Mouse (Mus musculus) ES-E14 (cell line): ENCODE measurements around the gene Klf12. TPM values are rescaled to one million over a fixed set of nuclear protein-coding genes. Genes with fewer than 3 reads are reported as not detected.

Experiments
- DNase-seq: peaks from one replicate; pipeline ENCODE4 v3.0.0-alpha.2; 2013; ENCODE audit warnings: low read depth, low spot score
- H3K27ac ChIP-seq: 2 replicates; pipeline ENCODE4 v1.5.1; 2012; ENCODE audit warnings: low read depth, mild to moderate bottlenecking, low read length, moderate library complexity, mixed read lengths; ENCODE audit not compliant: poor library complexity, insufficient read depth, severe bottlenecking
- H3K36me3 ChIP-seq: 2 replicates; pipeline ENCODE4 v1.6.1; 2012; ENCODE audit warnings: mild to moderate bottlenecking, low read length, moderate library complexity, mixed read lengths; ENCODE audit not compliant: control insufficient read depth, poor library complexity, insufficient read depth, severe bottlenecking
- H3K4me1 ChIP-seq, 2 experiments: fragments of 150-350 bp in 1 of 2; sonication (generic) in 1 of 2; 2 replicates each; pipeline ENCODE4 v1.6.1; 2012; ENCODE audit warnings: low read length in 2 of 2, mild to moderate bottlenecking in 1 of 2, mixed read lengths in 1 of 2; ENCODE audit not compliant: control insufficient read depth in 2 of 2, insufficient read depth in 2 of 2, poor library complexity in 1 of 2
- H3K4me3 ChIP-seq, 2 experiments: fragments of 150-350 bp in 1 of 2; sonication (generic) in 1 of 2; 2 replicates each; pipeline ENCODE4 v1.5.1; 2012; ENCODE audit warnings: low read length in 2 of 2, low read depth in 1 of 2, mild to moderate bottlenecking in 1 of 2, mixed read lengths in 1 of 2; ENCODE audit not compliant: insufficient read depth in 1 of 2, poor library complexity in 1 of 2, severe bottlenecking in 1 of 2
- H3K9ac ChIP-seq: 2 replicates; pipeline ENCODE4 v1.6.1; 2012; ENCODE audit warnings: low read depth, mild to moderate bottlenecking, low read length, mixed read lengths; ENCODE audit not compliant: poor library complexity, insufficient read depth, severe bottlenecking
- H3K9me3 ChIP-seq: fragments of 150-350 bp; sonication (generic); 2 replicates; pipeline ENCODE4 v1.6.1; 2012; ENCODE audit warnings: low read depth, mild to moderate bottlenecking, low read length; ENCODE audit not compliant: control insufficient read depth, insufficient read depth
- CHD2 ChIP-seq: IDR thresholded peaks from 2 replicates; pipeline ENCODE4 v1.6.1; 2014; ENCODE audit warnings: mild to moderate bottlenecking, low read depth, low read length, inconsistent platforms
- HCFC1 ChIP-seq: IDR thresholded peaks from 2 replicates; pipeline ENCODE4 v1.6.1; 2012; ENCODE audit warnings: low read length, inconsistent platforms, borderline replicate concordance; ENCODE audit not compliant: insufficient read depth
- MAFK ChIP-seq: IDR thresholded peaks from 2 replicates; pipeline ENCODE4 v1.6.1; 2014; ENCODE audit warnings: mild to moderate bottlenecking, low read depth, low read length, inconsistent platforms; ENCODE audit not compliant: insufficient read depth
- ZC3H11A ChIP-seq: IDR thresholded peaks from 2 replicates; pipeline ENCODE4 v1.6.1; 2012; ENCODE audit warnings: low read depth, mild to moderate bottlenecking, inconsistent platforms, low read length, borderline replicate concordance
- ZNF384 ChIP-seq: IDR thresholded peaks from 2 replicates; pipeline ENCODE4 v1.6.1; 2012; ENCODE audit warnings: low read depth, low read length, inconsistent platforms
- in situ Hi-C, 2 experiments: fragments of 600-800 bp; cut with MboI; formaldehyde crosslinking; loops; one replicate each; pipeline ENCODE4 v1.15.1; 2025; ENCODE audit warnings: low sequenced_read_pairs in 2 of 2, inconsistent platforms in 1 of 2; ENCODE audit not compliant: unreplicated experiment in 2 of 2
- total RNA-seq: library from RNA; depleted of rRNA; stranded (reverse); fragments of 300-350 nt; gene quantifications from 2 replicates; pipeline ENCODE4 v1.2.3, GENCODE M21; 2012

The Klf12 gene
- total RNA-seq, 1 experiment = 8.7 TPM

DNA sequence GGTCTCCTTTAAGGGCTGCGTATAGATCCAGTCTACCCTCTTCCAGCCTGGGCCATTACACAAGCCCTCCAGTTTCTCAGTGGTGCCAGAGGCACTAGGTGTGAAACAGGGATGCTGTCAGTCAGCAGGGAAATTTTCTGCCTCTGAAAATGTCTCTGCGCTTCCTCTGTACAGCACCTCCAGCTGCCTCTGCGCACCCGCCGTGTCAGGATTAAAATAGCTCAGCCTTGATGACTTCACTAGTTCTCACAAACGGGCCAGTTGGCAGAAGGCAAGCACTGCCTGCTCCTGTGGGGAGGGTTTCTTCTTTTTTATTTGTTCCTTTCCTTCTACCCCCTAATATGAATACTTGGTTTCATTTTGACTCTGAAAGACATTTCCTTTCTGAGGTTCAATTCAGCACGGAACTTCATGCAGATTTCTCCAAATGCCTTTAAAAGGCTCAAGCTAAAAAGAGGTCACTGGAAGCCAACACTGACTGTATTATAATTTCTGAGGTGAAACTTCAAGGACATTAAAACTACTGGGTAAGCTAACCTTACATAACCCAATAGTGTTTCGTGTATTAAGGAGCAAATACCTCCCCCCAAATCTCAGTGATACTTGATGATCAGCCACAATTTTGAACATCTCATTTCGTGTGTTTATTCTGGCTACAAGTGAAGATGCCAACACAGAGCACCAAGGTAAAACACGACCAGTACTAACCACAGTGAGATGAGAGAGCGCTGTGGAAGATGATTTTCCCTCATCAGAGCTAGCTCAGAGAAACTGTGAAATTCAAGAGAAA is 73.2 kb downstream of the Klf12 start:
- H3K36me3 ChIP-seq = no peaks in the 10 kb centered on the region
- no peaks in the 10 kb centered on the region for H3K9me3 ChIP-seq
- peaks cover 17 to 18% of the 10 kb centered on the region in 2 experiments for H3K4me1 ChIP-seq
- in situ Hi-C loops = no loop called here
- H3K27ac ChIP-seq = no peak overlapping the region; the same call in 1 of the 2 replicates
- no peak for DNase-seq
- H3K9ac ChIP-seq = no peak overlapping the region
- TF ChIP-seq MAFK = no peak
- no peak for TF ChIP-seq HCFC1
- no peak for TF ChIP-seq ZC3H11A
- TF ChIP-seq ZNF384 = no peak
- TF ChIP-seq CHD2 = no peak
- H3K4me3 ChIP-seq = no peak overlapping the region

DNA sequence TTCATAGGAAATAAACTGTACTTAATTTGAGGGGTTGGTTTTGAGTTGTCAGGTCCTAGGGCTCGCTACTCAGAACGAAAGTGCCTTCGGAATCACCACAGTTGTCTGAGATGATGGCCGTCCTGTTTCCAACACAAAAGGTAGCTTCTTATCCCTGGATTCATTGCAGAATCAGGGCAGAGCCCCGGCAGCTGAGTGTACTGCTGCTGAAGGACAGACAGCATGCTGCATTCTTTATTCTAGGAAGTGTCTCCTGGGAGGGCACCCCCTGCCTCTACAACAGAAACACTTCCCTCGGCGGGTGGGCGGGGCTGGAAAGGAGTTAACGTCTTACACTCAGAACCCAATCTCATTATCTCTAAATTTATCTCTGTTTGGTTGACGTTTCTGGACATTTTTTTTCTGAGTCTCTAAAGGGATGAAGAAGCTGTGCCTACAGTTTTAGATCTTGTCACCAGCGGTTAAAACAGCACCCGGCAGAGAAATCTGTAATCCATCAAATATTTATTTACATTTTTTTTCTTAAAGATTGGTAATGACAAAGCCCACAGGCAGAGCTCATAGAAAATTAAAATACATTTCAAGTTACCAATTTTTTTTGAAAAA is 74.6 kb downstream of the Klf12 start:
- DNase-seq = peak; percentile 57
- Histone ChIP-seq H3K9ac (no peak overlapping the region), H3K27ac (peak overlapping the region; percentile 19; the same call in 1 of the 2 replicates), H3K9me3 (no peaks in the 10 kb centered on the region), H3K4me3 (no peak overlapping the region; a peak in 1 of 4 replicates), H3K4me1 (peaks cover 17 to 19% of the 10 kb centered on the region in 2 experiments), H3K36me3 (no peaks in the 10 kb centered on the region)
- TF ChIP-seq HCFC1 = no peak
- TF ChIP-seq ZNF384 = no peak
- no peak for TF ChIP-seq ZC3H11A
- no peak for TF ChIP-seq MAFK
- TF ChIP-seq CHD2 = no peak
- in situ Hi-C loops = no loop called here

DNA sequence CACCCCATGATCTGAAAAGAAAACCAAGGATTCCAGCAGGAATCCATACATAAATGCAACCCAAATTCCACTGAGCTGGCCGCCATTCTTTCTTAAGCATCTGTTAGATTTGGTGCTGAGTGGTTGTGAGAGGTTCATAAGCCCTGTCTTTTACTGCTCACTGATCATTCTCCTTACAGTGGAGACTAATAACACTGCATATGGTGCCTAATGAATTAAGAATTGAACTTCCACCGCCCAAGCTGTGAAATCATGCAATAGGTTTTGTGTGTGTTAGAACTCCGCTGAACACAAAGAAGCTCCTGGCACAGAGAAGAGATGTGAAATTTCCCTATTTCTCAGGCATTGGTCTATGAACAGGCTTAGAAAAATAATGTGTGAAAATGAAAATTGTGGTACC is 77.4 kb downstream of the Klf12 start:
- H3K27ac ChIP-seq = no peak overlapping the region
- in situ Hi-C loops = no loop called here
- H3K9ac ChIP-seq = no peak overlapping the region
- H3K9me3 ChIP-seq = no peaks in the 10 kb centered on the region
- no peaks in the 10 kb centered on the region for H3K36me3 ChIP-seq
- H3K4me3 ChIP-seq = no peak overlapping the region
- no peak for DNase-seq
- no peak for TF ChIP-seq MAFK
- no peak for TF ChIP-seq ZC3H11A
- no peak for TF ChIP-seq HCFC1
- no peak for TF ChIP-seq ZNF384
- no peak for TF ChIP-seq CHD2
- H3K4me1 ChIP-seq = peaks cover 14 to 21% of the 10 kb centered on the region in 2 experiments

DNA sequence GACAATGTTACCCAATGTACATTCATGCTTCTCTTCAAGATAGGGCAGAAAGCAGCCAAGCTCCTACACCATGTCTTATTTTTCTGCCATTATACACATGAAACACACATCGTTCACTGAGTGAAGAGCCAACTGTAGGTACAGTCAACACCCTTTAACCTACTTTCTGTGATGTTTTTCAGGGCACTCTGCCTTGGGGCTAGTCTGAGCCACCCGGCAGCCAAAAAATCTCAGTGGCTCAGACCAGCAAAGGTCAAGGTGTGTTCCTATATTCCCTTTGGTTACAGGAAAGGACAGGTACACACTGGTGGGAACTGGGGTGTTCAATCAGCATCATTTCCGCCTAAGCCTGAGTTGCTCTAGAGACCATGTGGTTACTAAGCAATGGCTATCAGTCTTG is 78.3 kb downstream of the Klf12 start:
- no peaks in the 10 kb centered on the region for H3K36me3 ChIP-seq
- H3K9ac ChIP-seq = no peak overlapping the region
- in situ Hi-C loops = no loop called here
- H3K4me1 ChIP-seq = peaks cover 10 to 20% of the 10 kb centered on the region in 2 experiments
- H3K9me3 ChIP-seq = no peaks in the 10 kb centered on the region
- H3K27ac ChIP-seq = no peak overlapping the region
- TF ChIP-seq CHD2 = no peak
- no peak for TF ChIP-seq HCFC1
- TF ChIP-seq MAFK = no peak
- TF ChIP-seq ZC3H11A = no peak
- TF ChIP-seq ZNF384 = no peak
- DNase-seq = no peak
- H3K4me3 ChIP-seq = no peak overlapping the region
